Mouse (Mus musculus): Measurements from ENCODE around the gene Ddx6. TPM values are rescaled to one million over a fixed set of nuclear protein-coding genes. Genes with fewer than 3 reads are reported as not detected.

The Ddx6 gene
- total RNA-seq, 2 experiments from 2014 or later: 59.5 to 79.5 TPM

DNA sequence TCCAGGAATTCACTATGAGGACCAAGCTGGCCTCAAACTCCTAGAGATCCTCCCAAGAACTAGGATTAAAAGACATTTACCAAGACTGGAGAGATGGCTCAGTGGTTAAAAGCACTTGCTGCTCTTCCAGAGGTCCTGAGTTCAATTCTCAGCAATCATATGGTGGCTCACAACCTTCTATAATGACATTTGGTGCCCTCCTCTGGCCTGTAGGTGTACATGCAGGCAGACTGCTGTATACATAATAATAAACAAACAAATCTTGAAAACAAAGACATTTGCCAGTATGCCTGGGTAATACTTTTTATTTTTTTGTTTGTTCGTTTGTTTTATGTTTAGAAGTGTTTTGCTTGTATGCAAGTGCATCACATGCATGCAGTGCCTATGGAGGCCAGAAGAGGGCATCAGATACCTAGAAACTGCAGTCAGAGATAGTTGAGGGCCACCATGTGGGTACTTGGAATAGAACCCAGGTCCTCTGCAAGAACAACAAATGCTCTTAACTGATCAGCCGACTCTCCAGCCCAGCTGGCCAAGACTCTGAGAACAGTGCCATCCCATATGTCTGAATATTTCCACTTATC lies 73.7 kb downstream of the Ddx6 start:
- no peak for ATAC-seq (replicated peaks; ENCODE audit: low FRiP score, poor library complexity, severe bottlenecking)

- ATAC-seq (replicated peaks; ENCODE audit: low FRiP score, poor library complexity, severe bottlenecking): no peak
Observed at GRCm38 (mm10) chr9:44679565-44679964, 74.9 kb downstream of the Ddx6 start.

- no peak for ATAC-seq (replicated peaks; ENCODE audit: low FRiP score, poor library complexity, severe bottlenecking)
Observed at GRCm38 (mm10) chr9:44683046-44683445, 78.4 kb downstream of the Ddx6 start.

DNA sequence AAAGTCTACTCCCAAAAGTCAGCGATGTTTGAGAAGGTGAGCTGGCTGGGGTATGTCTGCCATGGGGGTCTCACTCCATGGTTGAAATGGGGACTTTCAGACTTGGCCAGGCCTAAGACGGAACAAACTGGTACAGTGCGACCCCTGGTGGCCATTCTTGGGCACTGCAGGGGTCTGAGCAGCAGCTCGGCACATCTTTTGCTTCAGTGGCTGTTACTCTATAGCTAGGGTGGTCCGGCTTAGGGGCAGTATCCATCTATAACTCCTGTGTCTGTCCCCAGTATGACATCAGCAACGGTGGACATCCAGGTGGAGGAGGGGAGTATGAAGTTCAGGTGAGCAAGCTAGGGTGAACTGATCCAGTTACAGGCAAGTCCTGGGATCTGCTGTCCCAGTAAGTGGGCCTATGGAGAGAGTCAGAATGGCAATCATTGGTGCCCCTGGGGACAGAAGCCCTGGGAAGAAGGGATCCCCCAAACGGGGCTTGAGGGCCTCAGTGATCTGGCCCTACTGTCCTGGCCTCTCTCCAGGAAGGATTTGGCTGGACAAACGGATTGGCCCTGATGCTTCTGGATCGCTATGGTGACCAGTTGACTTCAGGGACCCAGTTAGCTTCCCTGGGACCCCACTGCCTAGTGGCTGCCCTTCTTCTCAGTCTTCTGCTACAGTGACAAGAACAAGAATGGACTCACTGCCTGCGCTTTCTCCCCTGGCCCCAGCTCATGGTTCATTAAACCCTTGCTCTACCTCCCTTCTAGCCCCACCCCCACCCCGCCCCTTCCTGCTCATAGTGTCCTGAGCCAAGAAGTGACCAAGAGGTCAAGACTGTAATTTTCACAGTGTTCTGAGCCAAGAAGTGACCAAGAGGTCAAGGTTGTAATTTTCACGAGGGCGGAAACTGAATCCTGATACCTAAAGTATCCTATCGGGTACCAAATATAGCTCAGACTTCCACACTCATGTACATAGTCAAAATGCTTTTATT lies 80.9 kb downstream of the Ddx6 start:
- ATAC-seq (replicated peaks; ENCODE audit: low FRiP score, poor library complexity, severe bottlenecking): peak; percentile 62

DNA sequence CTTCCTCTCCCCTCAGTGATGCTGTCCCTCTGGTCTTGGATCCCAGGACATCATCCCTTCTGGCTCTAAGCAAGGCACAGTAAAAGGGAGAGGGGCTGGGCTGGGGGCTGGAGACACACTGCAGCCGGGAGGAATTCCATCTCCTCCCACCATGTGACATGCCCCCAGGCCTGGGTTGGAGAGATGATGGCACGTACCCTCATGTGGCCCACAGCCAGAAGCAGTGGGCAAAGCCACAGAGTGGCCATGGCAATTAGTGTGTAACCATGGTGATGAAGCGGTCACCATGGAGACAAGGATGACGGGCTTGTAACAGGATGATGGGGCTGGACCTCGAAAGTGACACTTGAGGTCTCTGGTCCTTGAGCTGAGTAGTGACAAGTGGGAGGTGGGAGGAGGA lies 81.9 kb downstream of the Ddx6 start:
- no peak for ATAC-seq (replicated peaks; ENCODE audit: low FRiP score, poor library complexity, severe bottlenecking)

DNA sequence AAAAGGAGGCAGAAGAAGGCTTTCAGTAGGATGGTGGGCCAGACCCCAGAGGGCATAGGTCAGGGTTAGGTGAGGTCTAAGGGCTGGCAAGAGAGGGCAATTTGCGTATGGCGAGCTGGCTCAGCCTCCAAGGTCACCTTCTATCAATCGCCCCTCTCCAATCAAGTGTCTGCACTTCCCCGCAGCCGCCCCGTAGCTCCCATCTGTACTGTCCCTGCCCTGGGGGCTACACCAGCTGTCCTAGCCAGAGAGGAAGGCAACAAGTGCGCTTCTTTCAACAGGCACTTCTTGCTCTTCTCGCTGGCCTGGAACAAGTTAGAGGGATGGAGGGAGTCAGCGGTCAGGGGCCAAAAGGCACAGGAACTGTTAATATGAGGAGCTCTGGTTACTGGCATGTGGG lies 83.3 kb downstream of the Ddx6 start:
- ATAC-seq (replicated peaks; ENCODE audit: low FRiP score, poor library complexity, severe bottlenecking): no peak

Other genes starting within 250 kb of the Ddx6 start
- 2.5 and 6.7 TPM in 2 replicates for gene Vps11, start 243.2 kb upstream of the Ddx6 start, total RNA-seq (2015; ENCODE audit: low replicate concordance)
- 9.5 and 15.7 TPM in 2 replicates for gene Vps11, start 243.2 kb upstream of the Ddx6 start, total RNA-seq (2017; ENCODE audit: low replicate concordance)
- gene Hyou1, start 225.4 kb upstream of the Ddx6 start, total RNA-seq (2015; ENCODE audit: low replicate concordance): 15.1 and 40.0 TPM in 2 replicates
- 25.1 and 34.4 TPM in 2 replicates for gene Hyou1, start 225.4 kb upstream of the Ddx6 start, total RNA-seq (2017; ENCODE audit: low replicate concordance)
- gene Slc37a4, start 208.0 kb upstream of the Ddx6 start, total RNA-seq (2015; ENCODE audit: low replicate concordance): 0.72 and 5.0 TPM in 2 replicates
- gene Slc37a4, start 208.0 kb upstream of the Ddx6 start, total RNA-seq (2017; ENCODE audit: low replicate concordance): 9.1 and 16.1 TPM in 2 replicates
- 682 and 851 TPM in 2 replicates for gene Rps25, start 197.8 kb upstream of the Ddx6 start, total RNA-seq (2015; ENCODE audit: low replicate concordance)
- 327 and 425 TPM in 2 replicates for gene Rps25, start 197.8 kb upstream of the Ddx6 start, total RNA-seq (2017; ENCODE audit: low replicate concordance)
- gene Trappc4, start 197.3 kb upstream of the Ddx6 start, total RNA-seq (2015; ENCODE audit: low replicate concordance): 19.5 and 34.8 TPM in 2 replicates
- 5.8 and 52.0 TPM in 2 replicates for gene Trappc4, start 197.3 kb upstream of the Ddx6 start, total RNA-seq (2017; ENCODE audit: low replicate concordance)
- gene Ccdc84, start 186.3 kb upstream of the Ddx6 start, total RNA-seq (2015; ENCODE audit: low replicate concordance): 32.1 and 61.2 TPM in 2 replicates
- gene Ccdc84, start 186.3 kb upstream of the Ddx6 start, total RNA-seq (2017; ENCODE audit: low replicate concordance): 25.3 and 25.9 TPM in 2 replicates
- not detected in 2 replicates for gene Foxr1, start 163.8 kb upstream of the Ddx6 start, total RNA-seq (2015; ENCODE audit: low replicate concordance)
- gene Foxr1, start 163.8 kb upstream of the Ddx6 start, total RNA-seq (2017; ENCODE audit: low replicate concordance): not detected in 2 replicates
- gene Upk2, start 149.9 kb upstream of the Ddx6 start, total RNA-seq (2015; ENCODE audit: low replicate concordance): not detected in 2 replicates
- gene Upk2, start 149.9 kb upstream of the Ddx6 start, total RNA-seq (2017; ENCODE audit: low replicate concordance): not detected in 2 replicates
- 0.36 and 2.5 TPM in 2 replicates for gene Bcl9l, start 122.1 kb upstream of the Ddx6 start, total RNA-seq (2015; ENCODE audit: low replicate concordance)
- gene Bcl9l, start 122.1 kb upstream of the Ddx6 start, total RNA-seq (2017; ENCODE audit: low replicate concordance): 1.2 and 1.7 TPM in 2 replicates
- 0.42 and 1.4 TPM in 2 replicates for gene Cxcr5, start 43.0 kb upstream of the Ddx6 start, total RNA-seq (2015; ENCODE audit: low replicate concordance)
- 1.8 TPM in 1 of 2 replicates, not detected in the other for gene Cxcr5, start 43.0 kb upstream of the Ddx6 start, total RNA-seq (2017; ENCODE audit: low replicate concordance)
- not detected in 2 replicates for gene Treh, start 68.3 kb downstream of the Ddx6 start, total RNA-seq (2015; ENCODE audit: low replicate concordance)
- not detected in 2 replicates for gene Treh, start 68.3 kb downstream of the Ddx6 start, total RNA-seq (2017; ENCODE audit: low replicate concordance)
- 3.8 TPM in 1 of 2 replicates, not detected in the other for gene Phldb1, start 130.3 kb downstream of the Ddx6 start, total RNA-seq (2015; ENCODE audit: low replicate concordance)
- 0.26 and 4.4 TPM in 2 replicates for gene Phldb1, start 130.3 kb downstream of the Ddx6 start, total RNA-seq (2017; ENCODE audit: low replicate concordance)
- gene Arcn1, start 163.0 kb downstream of the Ddx6 start, total RNA-seq (2015; ENCODE audit: low replicate concordance): 64.6 and 68.1 TPM in 2 replicates
- gene Arcn1, start 163.0 kb downstream of the Ddx6 start, total RNA-seq (2017; ENCODE audit: low replicate concordance): 58.0 and 97.5 TPM in 2 replicates
- 15.1 and 18.4 TPM in 2 replicates for gene Ift46, start 163.0 kb downstream of the Ddx6 start, total RNA-seq (2015; ENCODE audit: low replicate concordance)
- gene Ift46, start 163.0 kb downstream of the Ddx6 start, total RNA-seq (2017; ENCODE audit: low replicate concordance): 4.7 and 18.2 TPM in 2 replicates
- not detected in 2 replicates for gene Tmem25, start 194.4 kb downstream of the Ddx6 start, total RNA-seq (2015; ENCODE audit: low replicate concordance)
- gene Tmem25, start 194.4 kb downstream of the Ddx6 start, total RNA-seq (2017; ENCODE audit: low replicate concordance): not detected in 2 replicates
- gene Ttc36, start 198.2 kb downstream of the Ddx6 start, total RNA-seq (2015; ENCODE audit: low replicate concordance): not detected in 2 replicates
- not detected in 2 replicates for gene Ttc36, start 198.2 kb downstream of the Ddx6 start, total RNA-seq (2017; ENCODE audit: low replicate concordance)

Measured in erythroid progenitor cell, adult 5-6 weeks (primary cell).